Mouse (Mus musculus) ES-Bruce4 (cell line): ENCODE measurements at regions not wholly inside any gene's neighbourhood (a gene's known extent, or its start where the extent isn't known, plus 50 kb on each side); places are given as distances from the start of the nearest gene placed in this dataset.

ENCODE experiments used
- H3K27ac ChIP-seq: 2 replicates; pipeline ENCODE4 v1.5.1; 2012; ENCODE audit warnings: low read length, inconsistent platforms; ENCODE audit not compliant: insufficient read depth
- H3K27me3 ChIP-seq: 2 replicates; pipeline ENCODE4 v1.6.1; 2012; ENCODE audit warnings: mild to moderate bottlenecking, low read length, inconsistent platforms; ENCODE audit not compliant: control insufficient read depth, poor library complexity, insufficient read depth, severe bottlenecking
- H3K36me3 ChIP-seq: 2 replicates; pipeline ENCODE4 v1.6.1; 2012; ENCODE audit warnings: inconsistent platforms, mild to moderate bottlenecking, low read length, moderate library complexity; ENCODE audit not compliant: control insufficient read depth, poor library complexity, insufficient read depth, severe bottlenecking
- H3K4me1 ChIP-seq: one replicate; pipeline ENCODE4 v1.8.1; 2011; ENCODE audit warnings: low read length; ENCODE audit not compliant: control insufficient read depth, insufficient read depth
- H3K4me3 ChIP-seq: 2 replicates; pipeline ENCODE4 v1.5.1; 2011; ENCODE audit warnings: low read depth, mild to moderate bottlenecking, low read length
- H3K9ac ChIP-seq: 2 replicates; pipeline ENCODE4 v1.6.1; 2012; ENCODE audit warnings: low read depth, mild to moderate bottlenecking, inconsistent platforms; ENCODE audit not compliant: poor library complexity, severe bottlenecking
- H3K9me3 ChIP-seq: replicated peaks from 2 replicates; pipeline ENCODE4 v1.6.1; 2012; ENCODE audit warnings: mild to moderate bottlenecking, low read length, inconsistent platforms; ENCODE audit not compliant: control insufficient read depth, poor library complexity, insufficient read depth, severe bottlenecking
- CTCF ChIP-seq: IDR thresholded peaks from one replicate; pipeline ENCODE4 v1.8.1; 2011; ENCODE audit warnings: low read depth, low read length
- EP300 ChIP-seq: IDR thresholded peaks from 2 replicates; pipeline ENCODE4 v1.6.1; 2011; ENCODE audit warnings: low read depth, low read length; ENCODE audit not compliant: insufficient read depth
- POLR2A ChIP-seq: IDR thresholded peaks from one replicate; pipeline ENCODE4 v1.8.1; 2011; ENCODE audit warnings: low read length; ENCODE audit not compliant: insufficient read depth

DNA sequence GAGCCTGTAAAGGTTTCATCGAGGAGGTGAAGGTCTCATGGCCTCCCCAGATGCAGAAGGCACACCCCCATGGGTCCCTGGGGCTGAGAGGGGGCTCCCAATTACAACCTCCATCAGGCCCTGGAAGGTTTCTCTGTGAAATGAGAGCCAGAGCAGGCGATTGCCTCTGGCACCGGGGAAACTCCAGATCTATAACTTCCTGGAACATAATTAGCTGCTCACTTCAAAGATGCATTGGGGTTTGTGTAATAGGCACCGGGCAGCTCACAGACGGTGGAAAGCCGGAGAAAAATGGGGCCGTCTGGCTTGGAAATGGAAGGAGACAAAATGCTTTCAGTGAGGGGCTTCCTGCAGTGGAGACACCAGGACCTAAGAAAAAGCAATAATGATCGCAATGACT lies 151.2 kb upstream of the Mvb12b start:
- no peak overlapping the region for H3K9ac ChIP-seq
- no peak overlapping the region for H3K4me3 ChIP-seq
- no peaks in the 10 kb centered on the region for H3K4me1 ChIP-seq
- no peaks in the 10 kb centered on the region for H3K27me3 ChIP-seq
- no peak for TF ChIP-seq EP300
- TF ChIP-seq CTCF = no peak
- no peak for TF ChIP-seq POLR2A
- H3K36me3 ChIP-seq = no peaks in the 10 kb centered on the region
- no peaks in the 10 kb centered on the region for H3K9me3 ChIP-seq
- no peak overlapping the region for H3K27ac ChIP-seq

DNA sequence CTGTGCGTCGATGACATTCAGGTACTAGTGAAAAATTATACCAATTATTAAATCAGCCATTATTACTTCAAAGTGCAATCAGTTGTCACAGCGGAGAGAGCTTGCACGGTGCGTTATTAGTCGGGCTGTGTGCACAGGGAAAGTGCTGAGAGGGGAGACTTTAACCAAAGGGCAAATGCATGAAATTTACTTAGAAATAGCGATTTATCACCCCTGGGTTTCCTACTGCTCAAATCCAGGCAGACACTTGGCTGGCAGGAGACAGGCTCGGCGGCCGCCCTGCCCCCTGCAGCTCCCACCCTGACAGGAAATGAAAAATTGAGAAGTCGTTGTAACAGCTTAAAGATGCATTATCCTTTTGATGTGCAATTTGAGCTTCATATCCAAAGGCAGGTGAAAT lies 145.5 kb upstream of the Mvb12b start:
- no peak for TF ChIP-seq POLR2A
- TF ChIP-seq CTCF = no peak
- TF ChIP-seq EP300 = no peak
- Histone ChIP-seq H3K4me1 (no peaks in the 10 kb centered on the region), H3K9me3 (no peaks in the 10 kb centered on the region), H3K9ac (no peak overlapping the region), H3K36me3 (no peaks in the 10 kb centered on the region), H3K27ac (no peak overlapping the region), H3K27me3 (no peaks in the 10 kb centered on the region), H3K4me3 (no peak overlapping the region)

DNA sequence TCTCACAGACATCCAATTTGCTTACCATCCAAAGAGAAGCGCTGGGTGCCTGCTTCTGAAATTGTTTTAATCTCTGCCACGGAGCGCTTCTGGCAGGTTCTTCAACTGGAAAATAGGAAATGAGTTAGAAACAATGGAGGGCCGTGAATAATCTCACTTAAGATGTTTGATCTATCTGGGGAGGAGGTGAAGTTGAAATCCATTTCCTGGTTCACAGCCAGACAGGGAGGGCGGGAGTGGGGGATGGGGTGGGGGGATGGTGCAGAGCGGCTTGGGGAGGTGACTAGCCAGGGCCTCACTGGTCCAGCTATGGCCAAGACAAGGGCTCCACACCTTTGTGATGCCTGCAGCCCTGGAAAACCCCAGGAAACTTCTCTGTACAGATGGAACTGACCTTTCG lies 143.7 kb upstream of the Mvb12b start:
- no peaks in the 10 kb centered on the region for H3K36me3 ChIP-seq
- no peak overlapping the region for H3K27ac ChIP-seq
- H3K4me1 ChIP-seq = no peaks in the 10 kb centered on the region
- H3K9me3 ChIP-seq = no peaks in the 10 kb centered on the region
- no peaks in the 10 kb centered on the region for H3K27me3 ChIP-seq
- no peak overlapping the region for H3K4me3 ChIP-seq
- TF ChIP-seq EP300 = no peak
- TF ChIP-seq POLR2A = no peak
- TF ChIP-seq CTCF = no peak
- H3K9ac ChIP-seq = no peak overlapping the region

DNA sequence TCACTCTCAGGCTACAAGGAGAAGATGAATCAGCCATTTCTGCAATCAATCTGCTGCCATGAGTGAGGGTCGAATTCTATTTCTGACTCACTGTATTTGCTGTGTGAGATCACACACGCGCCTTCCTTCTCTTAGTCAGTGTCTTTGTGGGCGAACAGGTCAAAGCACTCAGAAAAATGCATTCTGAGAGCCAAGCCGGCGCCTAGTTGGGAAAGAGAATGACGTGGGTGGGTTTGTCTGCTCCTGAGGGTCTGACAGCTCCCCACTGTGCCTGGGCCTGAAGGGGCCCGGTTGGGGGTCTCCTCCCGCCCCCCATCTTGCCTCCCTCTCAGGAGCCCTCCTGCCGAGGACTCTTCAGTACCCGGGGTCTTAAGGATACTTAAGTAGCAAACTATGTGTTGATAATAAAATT lies 143.3 kb upstream of the Mvb12b start:
- Histone ChIP-seq H3K9ac (no peak overlapping the region), H3K4me1 (no peaks in the 10 kb centered on the region), H3K4me3 (no peak overlapping the region), H3K9me3 (no peaks in the 10 kb centered on the region), H3K27me3 (no peaks in the 10 kb centered on the region), H3K36me3 (no peaks in the 10 kb centered on the region), H3K27ac (no peak overlapping the region)
- TF ChIP-seq POLR2A (no peak), EP300 (no peak), CTCF (no peak)

DNA sequence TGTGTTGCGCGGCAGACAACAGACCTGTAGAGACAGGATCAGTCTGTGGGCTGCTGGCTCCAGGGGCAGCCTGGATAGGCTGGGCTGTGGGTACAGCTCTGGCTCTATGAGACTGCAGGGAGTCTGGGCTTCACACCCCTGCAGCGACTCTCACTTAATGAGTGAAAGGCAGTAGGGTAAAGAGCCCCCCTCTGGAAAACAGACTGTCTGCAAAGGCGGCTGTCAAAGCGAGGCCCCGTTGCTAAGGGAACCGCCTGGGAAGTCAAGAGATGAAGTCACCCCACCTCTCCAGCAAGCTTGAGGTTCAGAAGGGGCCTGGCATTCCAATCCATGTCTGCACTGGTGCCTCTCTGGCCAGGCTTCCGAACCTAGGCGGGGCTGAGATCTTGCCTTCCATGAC lies 139.7 kb upstream of the Mvb12b start:
- no peak for TF ChIP-seq EP300
- Histone ChIP-seq H3K27me3 (no peaks in the 10 kb centered on the region), H3K27ac (no peak overlapping the region), H3K4me1 (no peaks in the 10 kb centered on the region), H3K9ac (no peak overlapping the region), H3K36me3 (no peaks in the 10 kb centered on the region), H3K4me3 (no peak overlapping the region), H3K9me3 (no peaks in the 10 kb centered on the region)

DNA sequence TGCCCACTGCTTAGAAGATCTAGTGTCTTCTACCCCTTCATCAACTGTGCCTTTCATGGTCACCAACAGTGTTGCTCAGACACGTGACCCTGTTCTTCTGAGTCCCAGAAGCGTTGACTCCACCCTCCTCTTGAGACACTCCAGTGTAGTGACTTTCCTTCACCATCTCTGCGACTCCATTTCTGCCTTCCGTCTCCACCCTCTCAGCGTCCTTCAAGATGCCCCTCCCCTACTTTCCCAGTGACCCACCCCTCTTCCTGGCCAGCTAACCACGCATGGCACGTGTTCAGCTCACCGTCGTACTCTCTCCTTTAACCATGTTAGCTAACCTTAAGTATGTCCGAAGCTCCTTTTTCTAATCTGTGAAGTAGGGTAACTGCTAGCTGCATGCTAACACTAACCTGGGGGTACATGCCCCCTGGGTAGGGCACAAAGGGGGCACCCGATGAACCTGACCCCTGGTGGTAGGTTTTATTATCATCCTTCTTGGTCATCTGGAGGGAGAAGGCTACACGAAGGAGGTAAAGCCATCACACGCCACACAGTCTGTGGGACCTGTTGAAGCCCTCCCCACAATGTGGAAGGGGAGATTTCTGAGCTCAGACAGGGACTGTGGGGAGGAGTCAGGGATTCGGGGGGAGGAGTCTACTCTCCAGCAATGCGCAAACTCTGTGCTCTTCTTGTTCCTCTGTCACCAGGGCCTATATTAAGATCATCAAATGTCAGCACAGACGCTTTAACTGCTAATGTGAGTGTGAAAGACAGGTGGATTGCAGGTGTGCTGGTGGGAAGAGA lies 139.0 kb upstream of the Mvb12b start:
- Histone ChIP-seq H3K27ac (no peak overlapping the region), H3K9ac (no peak overlapping the region), H3K4me3 (no peak overlapping the region), H3K36me3 (no peaks in the 10 kb centered on the region), H3K9me3 (no peaks in the 10 kb centered on the region), H3K27me3 (no peaks in the 10 kb centered on the region), H3K4me1 (no peaks in the 10 kb centered on the region)
- TF ChIP-seq CTCF (no peak), POLR2A (no peak), EP300 (no peak)
